Comparison of ENCODE assay signal across 8 mouse cellular contexts in genomic region chr4:126466251-126466750, GRCm38 (mm10). TPM values are rescaled to one million over a fixed set of nuclear protein-coding genes. Genes with fewer than 3 reads are reported as not detected.
DNase-seq lines count a peak whose midpoint lies in the region; ATAC-seq and TF ChIP-seq lines count a peak whose summit lies in the region.
"Had no signal": no experiment of that assay in that cellular context is flagged by ENCODE, and none has a peak within 500 bp of the region (broad histone marks: within the 10 kb centered on the region; RNA-seq: fewer than 3 reads in every experiment).

No protein-coding gene starts in this region.

- TF ChIP-seq POLR2A in CH12.LX (IDR thresholded peaks at IDR 0.05; ENCODE audit: low read depth, low read length), result no peak

- no peak overlapping the region for H3K9ac ChIP-seq in CH12.LX (ENCODE audit: insufficient read depth, low read depth)
- peak overlapping the region; percentile 98; the same call in 1 of the 2 replicates for H3K9ac ChIP-seq in forebrain, embryonic 15.5 days (replicated peaks)
- H3K9ac ChIP-seq in liver, embryonic 12.5 days, result no peak overlapping the region

- peak overlapping the region; percentile 46 for H3K4me2 ChIP-seq in CH12.LX (ENCODE audit: insufficient read depth, low read depth, poor library complexity, severe bottlenecking)
- peak overlapping the region; percentile 73 for H3K4me2 ChIP-seq in forebrain, embryonic 15.5 days (replicated peaks)
- H3K4me2 ChIP-seq in liver, embryonic 12.5 days, result peak overlapping the region; percentile 32

- TF ChIP-seq CTCF in CH12.LX (conservative IDR thresholded peaks at IDR 0.05 in 1 of 2, IDR thresholded peaks at IDR 0.05 in 1 of 2; ENCODE audit: low read depth in 2 of 2, low read length in 2 of 2), result no peak
- no peak for TF ChIP-seq CTCF in E14TG2a.4 (conservative IDR thresholded peaks at IDR 0.05; ENCODE audit: low read length)

- H3K4me1 ChIP-seq in CH12.LX (ENCODE audit: control insufficient read depth in 1 of 2, insufficient read depth in 2 of 2), result peaks cover 16 to 50% of the 10 kb centered on the region in 2 experiments; a peak in 3 of 4 replicates
- H3K4me1 ChIP-seq in E14TG2a.4 (replicated peaks; ENCODE audit: low read depth, low read length), result peaks cover 55% of the 10 kb centered on the region
- H3K4me1 ChIP-seq in forebrain, embryonic 15.5 days, result peaks cover 53% of the 10 kb centered on the region
- peaks cover 54% of the 10 kb centered on the region for H3K4me1 ChIP-seq in liver, embryonic 12.5 days

- H3K27me3 ChIP-seq in CH12.LX (replicated peaks) (no peaks in the 10 kb centered on the region), E14TG2a.4 (ENCODE audit: insufficient read depth, low read length) (no peaks in the 10 kb centered on the region)
- no peaks in the 10 kb centered on the region for H3K27me3 ChIP-seq in forebrain, embryonic 15.5 days
- H3K27me3 ChIP-seq in liver, embryonic 12.5 days (replicated peaks), result no peaks in the 10 kb centered on the region

- H3K36me3 ChIP-seq in CH12.LX (replicated peaks in 1 of 2; ENCODE audit: control insufficient read depth in 1 of 2, insufficient read depth in 1 of 2, low read length in 1 of 2) (peaks cover 0 to 15% of the 10 kb centered on the region in 2 experiments), E14TG2a.4 (ENCODE audit: insufficient read depth, low read length) (peaks cover 14% of the 10 kb centered on the region)
- no peaks in the 10 kb centered on the region for H3K36me3 ChIP-seq in forebrain, embryonic 15.5 days
- no peaks in the 10 kb centered on the region for H3K36me3 ChIP-seq in liver, embryonic 12.5 days

- no peak for TF ChIP-seq RAD21 in CH12.LX (IDR thresholded peaks at IDR 0.05; ENCODE audit: low read depth, low read length)

- peak overlapping the region; percentile 29; the same call in 1 of the 2 replicates for H3K27ac ChIP-seq in CH12.LX (ENCODE audit: insufficient read depth, low read depth)
- H3K27ac ChIP-seq in forebrain, embryonic 15.5 days (replicated peaks), result peak overlapping the region; percentile 98
- H3K27ac ChIP-seq in liver, embryonic 12.5 days, result 0 out of 2 replicates have a peak overlapping the region, but pooled peaks have one; percentile 2

- dilution Hi-C loops in CH12.LX (cut with MboI; ENCODE audit: extremely low pct_ligation_motif_present, extremely low pct_unique_long_range_greater_than_20kb, low sequenced_read_pairs), result no loop called here

- H3K4me3 ChIP-seq in CH12.LX (replicated peaks in 1 of 3; ENCODE audit: low read depth in 2 of 3, low read length in 2 of 3, poor library complexity in 1 of 3) (no peak overlapping the region), E14TG2a.4 (replicated peaks; ENCODE audit: low read length) (peak overlapping the region; percentile 100)
- peak overlapping the region; percentile 93 for H3K4me3 ChIP-seq in forebrain, embryonic 15.5 days
- no peak overlapping the region for H3K4me3 ChIP-seq in liver, embryonic 12.5 days

- in situ Hi-C loops in CH12.LX (cut with MboI; ENCODE audit: low pct_ligation_motif_present, low pct_unique_long_range_greater_than_20kb, low sequenced_read_pairs), result loop anchor here (10.0 kb wide), 1 partner anchor 132 kb away; no protein-coding TSS in a partner anchor

- peaks cover 18% of the 10 kb centered on the region for H3K79me2 ChIP-seq in CH12.LX (replicated peaks; ENCODE audit: control insufficient read depth, extremely low read depth, insufficient read depth, poor library complexity, severe bottlenecking)

- 7% methylated on average over 8 of the region's 8 CpGs for WGBS in forebrain, embryonic 15.5 days
- WGBS in liver, embryonic 12.5 days (ENCODE audit: insufficient replicate concordance), result 40% methylated on average over 8 of the region's 8 CpGs

- ATAC-seq in forebrain, embryonic 15.5 days (replicated peaks), result no peak
- ATAC-seq in liver, embryonic 12.5 days, result no peak

- no peak for TF ChIP-seq EP300 in CH12.LX (IDR thresholded peaks at IDR 0.05; ENCODE audit: low read length)

- no peak for DNase-seq in CH12.LX (ENCODE audit: extremely low read depth)
- no peak for DNase-seq in B cell, adult 2 months
- no peak for DNase-seq in layer of hippocampus, adult 11-12 months (ENCODE audit: low spot score)
- no peak for DNase-seq in cerebellum, postnatal 36 days
- DNase-seq: kidney, adult 9 months had no signal

- H3K9me3 ChIP-seq in CH12.LX (replicated peaks; ENCODE audit: low read length) (no peaks in the 10 kb centered on the region), E14TG2a.4 (ENCODE audit: low read length) (no peaks in the 10 kb centered on the region)
- H3K9me3 ChIP-seq in forebrain, embryonic 15.5 days, result no peaks in the 10 kb centered on the region
- no peaks in the 10 kb centered on the region for H3K9me3 ChIP-seq in liver, embryonic 12.5 days (replicated peaks)

TF ChIP-seq in CH12.LX, 34 proteins besides CTCF, POLR2A, EP300 and RAD21:
- TF ChIP-seq MXI1 (IDR thresholded peaks at IDR 0.05; ENCODE audit: low read depth, low read length) (peak; percentile 26; the same call in 1 of the 2 replicates), SIN3A (IDR thresholded peaks at IDR 0.05; ENCODE audit: low read length) (0 out of 2 replicates have a peak, but pooled peaks have one; percentile 11), SMC3 (IDR thresholded peaks at IDR 0.05; ENCODE audit: low read depth, low read length) (no peak)

RNA-seq across cellular contexts. Expression of gene Ago1, which starts 2.1 kb away (rescaled TPM):
- total RNA-seq in CH12.LX (2012; rRNA removed) (10.8 and 10.9 TPM in 2 replicates), CH12.LX (2014; rRNA removed) (6.2 and 6.9 TPM in 2 replicates)
- 23.1 and 29.0 TPM in 2 replicates for polyA plus RNA-seq in CH12.LX (2012; ENCODE audit: insufficient read length, low read depth)
- 15.3 and 17.2 TPM in 2 replicates for polyA plus RNA-seq in forebrain, embryonic 15.5 days (2015; fragmentation: Nextera tagmentation; extraction: Ambion mirVana)
- 1.4 and 1.7 TPM in 2 replicates for polyA plus RNA-seq in liver, embryonic 12.5 days (2016; fragmentation: Nextera tagmentation; extraction: Ambion mirVana)

RNA-seq across cellular contexts. Expression of gene Ago3, which starts 36.9 kb away (rescaled TPM):
- total RNA-seq in CH12.LX (2012; rRNA removed), result 6.7 and 6.9 TPM in 2 replicates
- 4.6 and 5.3 TPM in 2 replicates for total RNA-seq in CH12.LX (2014; rRNA removed)
- polyA plus RNA-seq in CH12.LX (2012; ENCODE audit: insufficient read length, low read depth), result 3.8 and 5.3 TPM in 2 replicates
- 16.3 and 19.9 TPM in 2 replicates for polyA plus RNA-seq in forebrain, embryonic 15.5 days (2015; fragmentation: Nextera tagmentation; extraction: Ambion mirVana)
- 8.1 and 8.2 TPM in 2 replicates for polyA plus RNA-seq in liver, embryonic 12.5 days (2016; fragmentation: Nextera tagmentation; extraction: Ambion mirVana)

Comparison
In these comparisons a context has a peak if more than half of its experiments do, and no peak if none do; other contexts are left out.
1. H3K27ac ChIP-seq: peak in every context shown above with its lines; median percentile 98 in forebrain, embryonic 15.5 days; 29 in CH12.LX; 2 in liver, embryonic 12.5 days.
2. H3K4me3 ChIP-seq: peak in E14TG2a.4 (single experiment) and forebrain, embryonic 15.5 days (single experiment); none in CH12.LX (0 of 3) and liver, embryonic 12.5 days (single experiment).
3. Peak in every context shown above with its lines, with median percentiles within 50 percentile points of each other: H3K4me2 ChIP-seq.